Mouse (Mus musculus) midbrain, postnatal 0 days (tissue): ENCODE measurements at regions not wholly inside any gene's neighbourhood (a gene's known extent, or its start where the extent isn't known, plus 50 kb on each side); places are given as distances from the start of the nearest gene placed in this dataset.

Experiments used
- ATAC-seq: fragments of 200-750 bp; cut with Nextera tagmentation; 2 replicates; pipeline ENCODE4 v1.8.0; 2017; ENCODE audit warnings: moderate number of reproducible peaks, mild to moderate bottlenecking, moderate TSS enrichment, moderate library complexity; ENCODE audit not compliant: low FRiP score
- DNase-seq: peaks from one replicate; pipeline ENCODE4 v3.0.0-alpha.2; 2015; ENCODE audit warnings: low spot score
- H3K27ac ChIP-seq: fragments of 300-500 bp; sonication (generic); 2 replicates; pipeline ENCODE4 v1.5.1; 2014; ENCODE audit warnings: low read depth, mild to moderate bottlenecking, low read length, mixed read lengths
- H3K27me3 ChIP-seq: fragments of 300-500 bp; sonication (generic); 2 replicates; pipeline ENCODE4 v1.6.1; 2014; ENCODE audit warnings: low read length, control low read depth, mixed read lengths; ENCODE audit not compliant: insufficient read depth
- H3K36me3 ChIP-seq: fragments of 300-500 bp; sonication (generic); 2 replicates; pipeline ENCODE4 v1.6.1; 2014; ENCODE audit warnings: low read length, control low read depth, mixed read lengths; ENCODE audit not compliant: insufficient read depth
- H3K4me1 ChIP-seq: fragments of 300-500 bp; sonication (generic); 2 replicates; pipeline ENCODE4 v1.6.1; 2014; ENCODE audit warnings: mild to moderate bottlenecking, control low read depth, antibody characterized with exemption, low read length, mixed read lengths; ENCODE audit not compliant: insufficient read depth
- H3K4me2 ChIP-seq: fragments of 300-500 bp; sonication (generic); 2 replicates; pipeline ENCODE4 v1.6.1; 2014; ENCODE audit warnings: low read depth, mild to moderate bottlenecking, low read length, mixed read lengths; ENCODE audit not compliant: poor library complexity, severe bottlenecking
- H3K4me3 ChIP-seq: fragments of 300-500 bp; sonication (generic); 2 replicates; pipeline ENCODE4 v1.5.1; 2014; ENCODE audit warnings: low read depth, mild to moderate bottlenecking, low read length, moderate library complexity
- H3K9ac ChIP-seq: fragments of 300-500 bp; sonication (generic); replicated peaks from 2 replicates; pipeline ENCODE4 v1.6.1; 2014; ENCODE audit warnings: mild to moderate bottlenecking, low read length, moderate library complexity, mixed read lengths; ENCODE audit not compliant: poor library complexity, severe bottlenecking
- H3K9me3 ChIP-seq: fragments of 300-500 bp; sonication (generic); 2 replicates; pipeline ENCODE4 v1.6.1; 2016; ENCODE audit warnings: low read length, control low read depth
- CTCF ChIP-seq: IDR thresholded peaks from 2 replicates; pipeline ENCODE4 v1.5.1; 2016; ENCODE audit warnings: antibody characterized with exemption, mild to moderate bottlenecking
- WGBS: fragments of 180-500 bp; shearing (Covaris S2); extraction: QIAGEN DNeasy Blood & Tissue Kit; methylation state at CpG from one replicate; pipeline ENCODE4 v1.1.7; 2014; 5-methylcytosine and 5-hydroxymethylcytosine counted together

GRCm38 (mm10) chr5:38972397-38973159 lies 96.0 kb upstream of the Clnk start:
- no peaks in the 10 kb centered on the region for H3K9me3 ChIP-seq
- 64% methylated on average over 6 of the region's 6 CpGs for WGBS

GRCm38 (mm10) chr5:38970497-38970896 lies 93.9 kb upstream of the Clnk start:
- WGBS, result 89% methylated on average over 4 of the region's 4 CpGs
- Histone ChIP-seq H3K27ac (no peak overlapping the region), H3K4me2 (no peak overlapping the region), H3K36me3 (no peaks in the 10 kb centered on the region), H3K9me3 (no peaks in the 10 kb centered on the region), H3K27me3 (no peaks in the 10 kb centered on the region), H3K4me3 (no peak overlapping the region), H3K9ac (no peak overlapping the region), H3K4me1 (no peaks in the 10 kb centered on the region)
- no peak for DNase-seq
- ATAC-seq, result no peak
- TF ChIP-seq CTCF, result no peak

More at GRCm38 (mm10) chr5:38972397-38973159, 96.0 kb upstream of the Clnk start:
- Histone ChIP-seq H3K27ac (no peak overlapping the region), H3K4me2 (no peak overlapping the region), H3K9ac (no peak overlapping the region), H3K27me3 (no peaks in the 10 kb centered on the region), H3K4me3 (no peak overlapping the region), H3K4me1 (no peaks in the 10 kb centered on the region), H3K36me3 (no peaks in the 10 kb centered on the region)
- no peak for DNase-seq
- no peak for ATAC-seq
- no peak for TF ChIP-seq CTCF

- Histone ChIP-seq H3K4me3 (no peak overlapping the region), H3K36me3 (no peaks in the 10 kb centered on the region), H3K27ac (no peak overlapping the region), H3K9me3 (no peaks in the 10 kb centered on the region), H3K4me1 (no peaks in the 10 kb centered on the region), H3K4me2 (no peak overlapping the region), H3K27me3 (no peaks in the 10 kb centered on the region), H3K9ac (no peak overlapping the region)
- TF ChIP-seq CTCF, result no peak
- ATAC-seq (no peak), DNase-seq (no peak)
- WGBS, result 33% methylated on average over 1 of the region's 1 CpGs
Observed at GRCm38 (mm10) chr5:38967010-38967409, 90.4 kb upstream of the Clnk start.

- Histone ChIP-seq H3K9ac (no peak overlapping the region), H3K4me2 (no peak overlapping the region), H3K9me3 (no peaks in the 10 kb centered on the region), H3K27ac (no peak overlapping the region), H3K27me3 (no peaks in the 10 kb centered on the region), H3K36me3 (no peaks in the 10 kb centered on the region), H3K4me1 (no peaks in the 10 kb centered on the region), H3K4me3 (no peak overlapping the region)
- no peak for TF ChIP-seq CTCF
- no peak for ATAC-seq
- no peak for DNase-seq
Observed at GRCm38 (mm10) chr5:38964445-38964844, 87.8 kb upstream of the Clnk start.

GRCm38 (mm10) chr5:38950520-38951288 lies 74.1 kb upstream of the Clnk start:
- ATAC-seq (no peak), DNase-seq (peak; percentile 64)
- H3K4me1 ChIP-seq, result no peaks in the 10 kb centered on the region
- TF ChIP-seq CTCF, result no peak
- H3K9me3 ChIP-seq, result no peaks in the 10 kb centered on the region
- no peaks in the 10 kb centered on the region for H3K36me3 ChIP-seq
- no peak overlapping the region for H3K9ac ChIP-seq
- WGBS, result 57% methylated on average over 9 of the region's 9 CpGs
- no peak overlapping the region for H3K4me3 ChIP-seq
- no peak overlapping the region for H3K4me2 ChIP-seq
- no peaks in the 10 kb centered on the region for H3K27me3 ChIP-seq
- H3K27ac ChIP-seq, result no peak overlapping the region
